Mouse (Mus musculus): Measurements from ENCODE around the gene Nudt14.

Gene Nudt14

DNA sequence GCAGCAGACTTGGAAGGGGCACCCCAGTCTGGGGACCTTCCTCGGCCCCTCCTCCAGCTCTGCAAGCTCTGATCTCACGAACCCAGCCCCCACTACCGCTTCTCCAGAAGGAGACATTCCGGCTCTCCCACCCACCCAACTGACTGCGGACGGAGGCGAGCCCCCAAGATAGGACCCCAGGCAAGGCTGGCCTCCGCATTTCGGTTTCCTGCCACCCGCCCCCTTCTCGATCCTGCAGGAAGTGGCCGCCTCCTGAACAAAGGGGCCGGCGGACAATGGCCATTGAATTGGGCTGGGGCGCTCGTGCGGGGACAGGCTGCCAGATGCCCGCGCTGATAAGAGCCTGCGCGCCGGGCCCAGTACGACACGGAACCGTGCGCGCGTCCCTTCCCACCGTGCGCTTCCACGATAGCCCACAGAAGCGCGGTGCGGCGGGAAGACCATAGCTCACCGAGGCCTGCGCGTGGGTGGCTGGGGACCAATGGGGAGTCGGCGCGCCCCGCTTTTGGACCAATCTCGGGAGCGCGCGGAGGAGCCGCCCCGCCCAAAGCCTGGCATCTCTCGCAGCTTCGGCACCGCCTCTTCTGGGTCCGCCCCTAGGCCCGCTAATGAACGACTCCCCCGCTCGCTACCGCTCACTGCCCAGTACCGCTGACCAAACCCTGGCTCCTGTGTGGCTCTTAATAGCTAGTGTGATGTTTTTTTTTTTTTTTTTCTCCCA, 8.3 kb upstream of the Nudt14 start:
- peak; percentile 91 to 94 for DNase-seq

DNA sequence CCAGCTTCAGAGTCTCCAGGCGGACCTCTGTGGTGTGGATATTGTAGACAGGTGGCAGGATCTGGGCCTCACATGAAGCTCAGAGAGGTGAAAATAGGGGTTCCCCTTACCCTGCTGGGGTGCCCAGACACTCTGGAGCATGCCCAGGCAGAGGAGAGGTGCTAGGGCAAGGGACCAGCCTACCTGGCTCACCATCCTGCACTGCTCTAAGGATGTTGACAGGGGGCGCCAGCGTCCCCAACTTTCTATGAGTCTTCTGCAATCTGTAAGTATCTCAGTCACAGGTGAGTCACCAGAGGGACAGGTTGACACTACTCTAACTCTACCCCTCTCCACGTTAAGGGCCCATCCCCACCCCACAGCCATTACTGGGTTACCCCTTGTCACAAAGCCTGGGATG, 5.4 kb upstream of the Nudt14 start:
- peak in 1 of 2 experiments; percentile 33 for DNase-seq

DNA sequence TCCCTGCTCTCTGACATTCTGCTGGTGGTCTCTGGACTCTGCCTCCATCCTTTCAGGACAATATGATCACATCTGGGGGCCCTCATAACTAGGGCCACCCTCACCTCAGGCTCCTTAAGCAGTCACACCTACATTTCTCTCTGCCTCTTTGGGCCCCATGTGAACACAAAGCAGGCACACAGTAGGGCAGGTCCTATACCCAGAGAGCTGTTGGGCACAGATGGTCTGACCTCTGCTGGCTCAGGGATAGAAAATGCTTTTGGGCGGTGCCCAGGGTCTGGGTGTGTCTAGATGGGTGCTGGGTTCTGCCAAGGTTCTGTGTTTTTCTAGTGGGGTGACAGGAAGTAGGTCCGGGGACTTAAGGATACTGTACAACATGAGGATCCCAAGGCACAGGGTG, 1.7 kb upstream of the Nudt14 start:
- DNase-seq = no peak

- DNase-seq = peak in 1 of 2 experiments; percentile 31
Observed at GRCm38 (mm10) chr12:112941156-112941775, 658 bp downstream of the Nudt14 start.

GRCm38 (mm10) chr12:112940710-112941109, 1.2 kb downstream of the Nudt14 start:
- no peak for DNase-seq

- peak; percentile 37 to 59 for DNase-seq
Observed at GRCm38 (mm10) chr12:112940238-112940637, 1.7 kb downstream of the Nudt14 start.

DNA sequence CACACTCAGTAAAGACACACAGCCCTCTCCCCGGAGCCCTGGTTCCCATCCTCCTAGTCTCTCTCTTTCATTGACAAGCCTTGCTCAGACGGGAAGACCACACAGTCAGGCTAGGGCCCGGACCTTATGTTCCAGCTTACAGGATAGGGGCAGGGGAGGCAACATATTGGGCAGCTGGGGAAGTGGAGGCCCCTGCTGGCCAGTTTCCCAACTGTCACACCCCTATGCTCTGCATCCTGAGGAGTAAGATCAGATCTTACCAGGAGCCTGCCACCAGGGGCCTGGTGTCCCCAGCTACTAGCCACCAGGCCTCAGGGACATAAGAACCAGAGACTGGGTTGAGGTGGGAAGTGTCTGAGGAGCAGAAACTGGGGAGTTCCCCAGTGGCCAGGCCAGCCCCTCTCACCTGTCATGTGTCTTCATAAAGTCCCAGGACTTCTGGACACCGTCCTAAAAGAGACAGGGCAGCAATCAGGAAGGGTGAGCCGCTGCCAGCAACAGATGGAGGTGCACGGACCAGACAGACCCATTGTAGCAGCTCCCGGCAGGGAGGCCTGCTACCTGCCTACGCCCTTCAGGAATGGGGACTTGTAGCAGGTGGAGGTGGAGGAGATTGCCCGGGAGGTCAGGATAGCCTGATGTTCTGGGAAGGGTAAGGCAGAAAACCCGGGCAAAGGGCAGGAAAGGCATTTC, 2.9 kb downstream of the Nudt14 start:
- no peak for DNase-seq

DNA sequence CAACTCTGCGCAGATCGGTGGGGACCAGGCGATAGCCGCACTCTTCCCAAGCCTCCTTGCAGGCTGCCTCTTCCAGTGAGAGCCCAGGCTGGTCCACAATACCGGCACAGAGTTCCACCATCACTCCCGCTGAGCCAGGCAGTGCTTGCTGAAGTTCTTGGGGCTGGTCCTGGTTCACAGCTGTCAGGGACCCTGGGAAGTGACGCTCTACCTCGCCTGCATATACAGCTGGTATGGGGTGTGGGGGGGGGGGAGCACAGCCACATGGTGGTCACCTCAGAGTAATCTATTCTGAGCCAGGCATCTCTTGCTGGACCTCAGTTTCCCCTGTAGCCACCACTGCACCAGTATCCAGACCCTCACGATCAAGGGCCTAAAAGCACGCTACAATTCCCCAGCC, 3.6 kb downstream of the Nudt14 start:
- no peak for DNase-seq

DNA sequence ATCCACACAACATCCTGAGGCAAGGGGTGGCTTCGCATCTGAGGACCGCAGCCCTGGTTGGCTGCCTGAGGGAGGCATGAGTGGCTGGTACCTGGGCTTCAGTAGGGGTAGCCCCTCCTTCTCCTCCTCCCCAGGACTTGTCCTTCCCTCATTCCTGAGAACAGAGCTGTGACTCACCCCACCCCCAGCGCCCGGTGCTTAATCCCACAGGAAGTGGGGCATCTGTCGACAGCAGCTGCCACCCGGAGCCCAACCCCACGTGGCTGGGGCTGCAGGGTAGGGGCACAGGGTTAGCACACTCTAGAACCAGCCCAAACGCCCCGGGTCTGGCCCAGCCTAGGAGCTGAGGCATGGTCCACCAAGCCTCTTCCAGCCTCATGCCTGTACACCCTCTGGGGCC, 4.0 kb downstream of the Nudt14 start:
- peak in 1 of 2 experiments; percentile 51 for DNase-seq

DNA sequence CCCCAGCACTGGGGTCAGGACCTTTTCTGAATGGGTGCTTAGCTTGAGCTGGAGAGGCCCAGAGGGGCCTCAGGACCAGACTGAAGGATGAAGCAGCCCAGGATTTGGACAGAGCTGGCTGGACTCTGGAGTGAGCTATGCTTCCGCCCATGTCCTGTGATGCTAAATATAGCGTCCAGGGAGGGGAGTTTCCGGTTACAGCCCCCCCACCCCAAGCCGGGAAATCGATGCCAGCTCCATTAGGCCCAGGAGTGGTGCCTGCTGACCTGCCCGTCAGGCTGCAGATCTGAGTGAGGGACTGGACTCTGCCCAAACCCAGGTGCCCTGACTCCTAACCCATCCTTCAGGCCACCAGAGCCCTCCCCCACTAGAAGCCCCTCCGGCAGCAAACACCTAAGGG, 9.3 kb downstream of the Nudt14 start:
- no peak for DNase-seq

GRCm38 (mm10) chr12:112929562-112930352, 12.2 kb downstream of the Nudt14 start, which contains the start of gene Jag2:
TSS of gene Jag2 (minus strand) at chr12:112929776.
- peak; percentile 63 to 71 for DNase-seq

- DNase-seq = peak; percentile 36 to 39
Observed at GRCm38 (mm10) chr12:112928401-112929241, 13.3 kb downstream of the Nudt14 start.

DNA sequence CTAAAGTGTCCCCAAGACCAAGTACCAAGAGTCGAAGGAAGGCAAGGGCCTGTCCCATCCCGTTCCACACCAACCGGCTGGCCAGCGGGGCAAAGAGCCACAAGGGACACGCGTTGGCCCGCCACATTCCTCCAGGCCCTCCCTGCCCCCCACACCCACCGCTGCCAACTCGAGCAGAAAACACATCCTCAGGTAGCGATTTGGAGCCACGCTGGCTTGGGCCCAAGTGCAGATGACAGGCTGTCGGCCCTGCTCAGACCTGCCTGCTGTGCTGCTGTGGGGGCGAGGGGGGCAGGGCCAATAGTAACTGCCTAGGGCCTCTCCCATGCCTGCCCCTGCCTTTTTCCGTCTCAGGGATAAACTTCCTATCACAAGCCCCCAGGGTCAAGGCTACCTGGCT, 14.7 kb downstream of the Nudt14 start:
- DNase-seq = no peak

GRCm38 (mm10) chr12:112925950-112926349, 16.0 kb downstream of the Nudt14 start:
- DNase-seq = no peak

DNA sequence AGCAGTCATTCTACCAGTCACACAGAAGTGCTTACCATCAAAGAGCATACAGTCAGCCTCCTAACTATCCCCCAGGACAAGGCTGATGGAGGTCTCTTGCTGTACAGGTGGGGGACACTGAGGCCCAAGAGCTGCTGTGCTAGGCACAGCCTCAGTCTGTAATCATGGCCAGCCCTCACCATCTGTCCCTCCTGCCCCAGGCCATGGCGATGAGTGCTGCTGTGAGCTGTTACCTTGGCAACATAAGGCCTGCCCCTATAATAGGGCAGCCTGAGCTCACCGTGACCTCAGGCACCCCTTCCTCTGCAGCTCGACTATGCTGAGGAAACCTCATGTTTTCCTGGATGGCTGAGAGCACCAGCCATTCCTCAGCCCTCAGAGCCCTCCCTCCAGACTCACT, 19.4 kb downstream of the Nudt14 start:
- DNase-seq = no peak

- DNase-seq = no peak
Observed at GRCm38 (mm10) chr12:112921518-112921917, 20.4 kb downstream of the Nudt14 start.

DNA sequence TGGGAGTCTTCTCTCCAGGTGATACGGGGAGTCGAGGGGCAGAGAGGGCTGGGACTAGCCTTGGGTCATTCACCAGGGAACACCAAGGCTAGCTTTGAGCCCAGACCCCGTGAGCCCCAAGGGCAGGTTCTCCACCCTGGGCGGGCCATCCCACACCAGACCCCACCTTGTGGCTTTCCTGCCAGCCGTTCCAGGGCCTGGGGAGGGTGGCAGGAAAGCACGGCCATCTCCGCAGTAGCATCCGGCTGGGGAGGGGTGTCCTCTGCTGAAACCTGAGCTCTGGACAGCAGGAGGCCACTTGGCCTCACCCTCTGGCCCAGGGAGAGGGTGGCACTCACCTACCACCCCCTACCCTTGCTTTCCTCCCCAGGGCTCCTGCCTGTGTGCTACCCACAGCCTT, 24.0 kb downstream of the Nudt14 start:
- DNase-seq = no peak

- DNase-seq = peak in 1 of 2 experiments; percentile 35
Observed at GRCm38 (mm10) chr12:112917486-112917885, 24.4 kb downstream of the Nudt14 start.

GRCm38 (mm10) chr12:112916698-112917400, 25.1 kb downstream of the Nudt14 start:
- DNase-seq = no peak

GRCm38 (mm10) chr12:112915587-112915986, 26.3 kb downstream of the Nudt14 start:
- DNase-seq = no peak

DNA sequence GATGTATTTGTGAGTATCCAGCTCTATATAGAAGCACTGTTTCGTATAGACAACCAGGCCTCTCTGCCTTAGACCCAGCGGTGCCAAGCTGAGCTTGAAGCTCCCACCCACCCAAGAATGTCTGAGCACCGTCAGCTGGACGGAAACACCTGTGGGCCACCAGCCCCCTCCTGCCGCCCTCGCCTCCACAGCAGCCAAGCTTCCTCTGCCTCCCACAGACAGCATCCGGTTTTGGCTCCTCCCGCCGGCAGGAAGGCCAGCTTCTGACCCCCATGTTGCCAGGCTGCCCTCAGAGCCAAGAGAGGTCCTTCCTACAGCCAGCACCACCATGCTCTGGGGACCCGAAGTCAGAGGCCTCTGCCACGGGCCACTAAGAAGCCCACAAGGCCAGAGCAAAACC, 27.4 kb downstream of the Nudt14 start:
- no peak for DNase-seq
